Mouse (Mus musculus) forebrain, postnatal 0 days (tissue): ENCODE data around the gene Paqr6. TPM values are rescaled to one million over a fixed set of nuclear protein-coding genes. Genes with fewer than 3 reads are reported as not detected.
"Not testable (repeated sequence)": the region's sequence is repeated elsewhere in the genome, so short reads cannot be mapped to it uniquely, and the experiment has no call there.

Experiments
- ATAC-seq: fragments of 200-750 bp; cut with Nextera tagmentation; 2 replicates; pipeline ENCODE4 v1.8.0; 2017; ENCODE audit warnings: mild to moderate bottlenecking, moderate library complexity
- DNase-seq: peaks from one replicate; pipeline ENCODE4 v3.0.0-alpha.2; 2015
- H3K27ac ChIP-seq: fragments of 300-500 bp; sonication (generic); 2 replicates; pipeline ENCODE4 v1.5.1; 2014; ENCODE audit warnings: low read depth, mild to moderate bottlenecking, antibody characterized with exemption, low read length, moderate library complexity, mixed read lengths
- H3K27me3 ChIP-seq: fragments of 300-500 bp; sonication (generic); 2 replicates; pipeline ENCODE4 v1.6.1; 2014; ENCODE audit warnings: mild to moderate bottlenecking, low read length, mixed read lengths; ENCODE audit not compliant: insufficient read depth
- H3K36me3 ChIP-seq: fragments of 300-500 bp; sonication (generic); 2 replicates; pipeline ENCODE4 v1.6.1; 2014; ENCODE audit warnings: mild to moderate bottlenecking, moderate library complexity; ENCODE audit not compliant: insufficient read depth
- H3K4me1 ChIP-seq: fragments of 300-500 bp; sonication (generic); 2 replicates; pipeline ENCODE4 v1.6.1; 2014; ENCODE audit warnings: antibody characterized with exemption; ENCODE audit not compliant: insufficient read depth
- H3K4me2 ChIP-seq: fragments of 300-500 bp; sonication (generic); 2 replicates; pipeline ENCODE4 v1.6.1; 2014; ENCODE audit warnings: low read depth, mild to moderate bottlenecking, moderate library complexity
- H3K4me3 ChIP-seq: fragments of 300-500 bp; sonication (generic); 2 replicates; pipeline ENCODE4 v1.5.1; 2014; ENCODE audit warnings: low read depth, low read length, mixed read lengths
- H3K9ac ChIP-seq: fragments of 300-500 bp; sonication (generic); 2 replicates; pipeline ENCODE4 v1.6.1; 2014; ENCODE audit warnings: mild to moderate bottlenecking
- H3K9me3 ChIP-seq: fragments of 300-500 bp; sonication (generic); 2 replicates; pipeline ENCODE4 v1.6.1; 2016; ENCODE audit warnings: low read length
- CTCF ChIP-seq: sonication (generic); IDR thresholded peaks from 2 replicates; pipeline ENCODE4 v1.5.1; 2016; ENCODE audit warnings: antibody characterized with exemption, control low read depth, low read depth
- WGBS: fragments of 180-500 bp; shearing (Covaris S2); extraction: QIAGEN DNeasy Blood & Tissue Kit; methylation state at CpG from one replicate; pipeline ENCODE4 v1.1.7; 2014; 5-methylcytosine and 5-hydroxymethylcytosine counted together
- polyA plus RNA-seq: library from polyadenylated mRNA; unstranded; fragments of >200 nt; fragmentation: Nextera tagmentation; extraction: Ambion mirVana; gene quantifications from 2 replicates; pipeline ENCODE4 v1.2.1, GENCODE M21; 2015
- total RNA-seq: library from RNA; depleted of rRNA; stranded (reverse); fragments of >200 nt; gene quantifications from 2 replicates; pipeline ENCODE4 v1.2.3, GENCODE M21; 2014

The Paqr6 gene
- total and polyA plus RNA-seq, 2 experiments from 2014 or later, result 3.0 to 3.3 TPM

DNA sequence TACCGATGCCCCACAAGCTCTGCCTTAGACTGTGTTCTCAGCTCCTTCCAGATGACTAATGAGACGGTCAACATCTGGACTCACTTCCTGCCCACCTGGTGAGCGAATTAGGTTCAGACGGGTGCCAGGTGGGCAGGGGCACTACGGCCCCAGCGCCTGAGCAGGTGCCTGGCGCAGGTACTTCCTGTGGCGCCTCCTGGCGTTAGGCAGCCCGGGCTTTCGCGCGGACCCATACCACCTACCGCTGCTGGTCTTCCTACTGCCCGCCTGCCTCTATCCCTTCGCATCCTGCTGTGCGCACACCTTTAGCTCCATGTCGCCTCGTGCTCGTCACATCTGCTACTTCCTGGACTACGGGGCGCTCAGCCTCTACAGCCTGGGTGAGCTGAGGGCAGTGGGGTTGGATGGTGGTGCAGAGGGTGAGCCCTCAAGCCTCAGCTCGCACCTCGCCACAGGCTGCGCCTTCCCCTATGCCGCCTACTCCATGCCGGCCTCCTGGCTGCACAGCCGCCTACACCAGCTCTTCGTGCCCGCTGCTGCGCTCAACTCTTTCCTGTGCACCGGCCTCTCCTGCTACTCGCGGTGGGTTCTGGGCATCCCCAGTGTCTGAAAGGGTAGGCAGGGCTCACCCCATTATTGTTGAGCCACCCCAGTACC is 1.4 kb downstream of the Paqr6 start:
- Histone ChIP-seq H3K27ac (no peak overlapping the region), H3K9me3 (no peaks in the 10 kb centered on the region), H3K4me3 (no peak overlapping the region), H3K4me1 (no peaks in the 10 kb centered on the region), H3K36me3 (peaks cover 18% of the 10 kb centered on the region), H3K9ac (no peak overlapping the region), H3K27me3 (no peaks in the 10 kb centered on the region), H3K4me2 (no peak overlapping the region)
- no peak for ATAC-seq
- TF ChIP-seq CTCF, result no peak
- WGBS, result 45% methylated on average over 34 of the region's 34 CpGs
- no peak for DNase-seq

DNA sequence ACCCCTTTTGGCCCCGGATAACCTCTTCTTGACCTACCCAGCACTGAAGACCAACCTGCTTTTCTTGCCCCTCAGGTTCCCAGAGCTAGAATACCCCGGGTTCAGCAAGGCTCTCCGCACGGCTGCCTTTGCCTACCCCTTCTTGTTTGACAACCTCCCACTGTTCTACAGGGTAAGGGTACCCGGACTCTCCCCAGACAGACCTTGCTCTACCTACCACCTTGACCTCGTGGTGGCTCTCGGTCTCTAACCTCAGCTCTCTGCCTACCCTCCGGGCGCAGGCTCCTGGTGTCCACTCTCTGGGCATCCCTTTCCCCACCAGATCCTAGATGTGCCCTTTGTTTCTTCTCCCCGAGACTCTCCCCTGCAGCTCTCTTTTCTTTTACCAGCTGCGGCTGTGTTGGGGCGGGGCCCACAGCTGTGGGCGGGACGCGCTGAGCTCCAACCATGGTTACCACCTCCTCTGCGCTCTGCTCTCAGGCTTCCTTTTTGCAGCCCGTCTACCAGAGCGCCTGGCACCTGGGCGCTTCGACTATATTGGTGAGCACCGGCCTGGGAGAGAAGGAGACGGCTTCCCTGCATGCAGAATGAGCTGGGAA is 2.5 kb downstream of the Paqr6 start:
- Histone ChIP-seq H3K4me2 (peak overlapping the region; percentile 30), H3K9ac (peak overlapping the region; percentile 35), H3K4me3 (0 out of 2 replicates have a peak overlapping the region, but pooled peaks have one; percentile 9)
- ATAC-seq (peak; percentile 94), DNase-seq (peak; percentile 56)
- not testable (repeated sequence) for H3K27me3 ChIP-seq, H3K36me3 ChIP-seq, H3K4me1 ChIP-seq, H3K9me3 ChIP-seq, H3K27ac ChIP-seq
- 1% methylated on average over 17 of the region's 22 CpGs for WGBS

DNA sequence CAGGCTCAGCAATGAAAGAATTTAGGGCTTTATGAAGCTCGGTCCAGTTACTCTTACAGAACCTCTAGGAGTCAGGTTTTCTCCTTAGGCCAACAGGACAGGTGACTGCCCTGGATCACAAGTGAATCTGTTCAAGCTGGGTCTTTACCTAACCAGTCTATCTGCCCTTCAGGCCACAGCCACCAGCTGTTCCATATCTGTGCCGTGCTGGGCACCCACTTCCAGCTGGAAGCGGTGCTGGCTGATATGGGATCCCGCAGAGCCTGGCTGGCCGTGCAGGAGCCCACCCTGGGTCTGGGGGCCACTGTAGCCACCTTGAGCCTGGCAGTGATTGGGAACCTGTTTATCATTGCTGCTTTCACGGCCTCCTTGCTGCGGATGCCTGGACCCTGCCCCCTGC is 3.1 kb downstream of the Paqr6 start:
- not testable (repeated sequence) for H3K27ac ChIP-seq, H3K4me3 ChIP-seq, H3K4me1 ChIP-seq, H3K36me3 ChIP-seq, H3K27me3 ChIP-seq, H3K9ac ChIP-seq, DNase-seq, H3K9me3 ChIP-seq, ATAC-seq
- 52% methylated on average over 3 of the region's 7 CpGs for WGBS
- 0 out of 2 replicates have a peak overlapping the region, but pooled peaks have one; percentile 30 for H3K4me2 ChIP-seq

DNA sequence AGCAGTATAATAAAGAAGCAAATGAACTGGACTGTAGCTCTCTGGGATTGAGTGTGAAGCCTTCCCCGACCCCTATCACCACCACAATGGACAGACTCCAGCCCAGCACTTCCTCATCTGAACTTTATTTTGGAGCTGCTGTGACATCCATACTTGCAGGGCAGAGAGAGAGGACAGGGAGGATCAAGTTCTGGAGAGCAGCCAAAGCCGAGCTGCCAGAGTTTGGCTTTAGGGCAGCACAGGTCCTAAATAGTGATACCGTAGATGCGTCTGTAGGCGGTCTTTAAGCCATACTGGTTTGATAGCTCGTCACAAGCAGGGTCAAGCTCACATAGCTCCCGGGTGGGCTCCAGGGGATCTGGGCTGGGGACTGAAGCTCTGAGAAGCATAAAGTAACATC is 4.1 kb downstream of the Paqr6 start:
- not testable (repeated sequence) for H3K4me2 ChIP-seq, H3K4me3 ChIP-seq, ATAC-seq, H3K36me3 ChIP-seq, H3K4me1 ChIP-seq, H3K9me3 ChIP-seq, H3K27ac ChIP-seq, H3K9ac ChIP-seq, DNase-seq, H3K27me3 ChIP-seq
- 90% methylated on average over 7 of the region's 7 CpGs for WGBS

DNA sequence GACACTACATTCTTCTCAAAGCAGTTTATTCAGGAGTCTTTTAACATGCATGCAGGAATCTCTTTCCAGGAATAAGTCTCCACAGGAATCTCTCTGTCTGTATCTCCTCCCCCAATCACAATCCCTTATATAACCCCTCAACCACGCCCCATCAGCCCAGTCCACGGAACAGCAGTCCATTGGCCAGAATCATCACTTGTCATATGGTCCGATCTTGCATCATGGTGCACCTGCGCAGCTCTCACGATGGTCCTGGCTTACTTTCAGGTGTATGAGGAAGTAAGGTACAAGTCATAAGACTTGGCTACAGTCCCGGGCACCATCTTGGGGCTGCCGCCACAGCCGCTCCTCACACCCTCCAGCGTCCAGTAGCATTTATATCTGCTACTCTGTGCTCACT is 8.3 kb downstream of the Paqr6 start, which contains the start of gene Bglap3:
TSS of gene Bglap3 (minus strand) at position 101 of the 400 bp plus-strand sequence.
- H3K9ac ChIP-seq, H3K4me3 ChIP-seq, H3K36me3 ChIP-seq, H3K27ac ChIP-seq, DNase-seq, H3K4me1 ChIP-seq, ATAC-seq, H3K27me3 ChIP-seq, H3K9me3 ChIP-seq, H3K4me2 ChIP-seq: not testable (repeated sequence)
- WGBS, result 95% methylated on average over 9 of the region's 9 CpGs

DNA sequence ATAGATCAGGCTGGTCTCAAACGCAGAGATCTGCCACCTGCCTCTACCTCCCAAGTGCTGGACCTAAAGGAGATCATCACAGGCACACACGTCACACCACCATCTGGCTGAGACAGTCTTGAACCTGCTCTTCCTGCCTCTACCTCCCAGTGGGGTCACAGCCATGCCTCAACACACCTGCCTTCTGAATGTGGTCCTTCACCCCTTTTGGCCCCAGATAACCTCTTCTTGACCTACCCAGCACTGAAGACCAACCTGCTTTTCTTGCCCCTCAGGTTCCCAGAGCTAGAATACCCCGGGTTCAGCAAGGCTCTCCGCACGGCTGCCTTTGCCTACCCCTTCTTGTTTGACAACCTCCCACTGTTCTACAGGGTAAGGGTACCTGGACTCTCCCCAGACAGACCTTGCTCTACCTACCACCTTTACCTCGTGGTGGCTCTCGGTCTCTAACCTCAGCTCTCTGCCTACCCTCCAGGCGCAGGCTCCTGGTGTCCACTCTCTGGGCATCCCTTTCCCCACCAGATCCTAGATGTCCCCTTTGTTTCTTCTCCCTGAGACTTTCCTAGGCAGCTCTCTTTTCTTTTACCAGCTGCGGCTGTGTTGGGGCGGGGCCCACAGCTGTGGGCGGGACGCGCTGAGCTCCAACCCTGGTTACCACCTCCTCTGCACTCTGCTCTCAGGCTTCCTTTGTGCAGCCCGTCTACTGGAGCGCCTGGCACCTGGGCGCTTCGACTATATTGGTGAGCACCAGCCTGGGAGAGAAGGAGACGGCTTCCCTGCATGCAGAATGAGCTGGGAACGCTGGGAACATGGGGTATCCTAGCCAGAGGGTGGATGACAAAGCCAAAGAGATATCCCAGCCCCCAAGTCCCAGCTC is 11.6 kb downstream of the Paqr6 start:
- not testable (repeated sequence) for H3K4me3 ChIP-seq, H3K9ac ChIP-seq
- peak; percentile 66 for DNase-seq

DNA sequence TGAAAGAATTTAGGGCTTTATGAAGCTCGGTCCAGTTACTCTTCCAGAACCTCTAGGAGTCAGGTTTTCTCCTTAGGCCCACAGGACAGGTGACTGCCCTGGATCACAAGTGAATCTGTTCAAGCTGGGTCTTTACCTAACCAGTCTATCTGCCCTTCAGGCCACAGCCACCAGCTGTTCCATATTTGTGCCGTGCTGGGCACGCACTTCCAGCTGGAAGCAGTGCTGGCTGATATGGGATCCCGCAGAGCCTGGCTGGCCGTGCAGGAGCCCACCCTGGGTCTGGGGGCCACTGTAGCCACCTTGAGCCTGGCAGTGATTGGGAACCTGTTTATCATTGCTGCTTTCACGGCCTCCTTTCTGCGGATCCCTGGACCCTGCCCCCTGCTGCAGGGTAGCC is 12.3 kb downstream of the Paqr6 start:
- H3K4me3 ChIP-seq, H3K9me3 ChIP-seq, H3K9ac ChIP-seq, H3K36me3 ChIP-seq, DNase-seq, H3K4me1 ChIP-seq, H3K27me3 ChIP-seq: not testable (repeated sequence)
- Histone ChIP-seq H3K4me2 (0 out of 2 replicates have a peak overlapping the region, but pooled peaks have one; percentile 19), H3K27ac (peak overlapping the region; percentile 72; the same call in 1 of the 2 replicates)
- peak; percentile 28 for ATAC-seq
- 24% methylated on average over 5 of the region's 7 CpGs for WGBS

More for the DNA sequence above, 11.6 kb downstream of the Paqr6 start:
- 14% methylated on average over 18 of the region's 19 CpGs for whole genome bisulfite sequencing
- H3K27me3 ChIP-seq, H3K36me3 ChIP-seq, H3K9me3 ChIP-seq, H3K4me1 ChIP-seq: not testable (repeated sequence)
- peak; percentile 98 for ATAC-seq
- Histone ChIP-seq H3K27ac (peak overlapping the region; percentile 72), H3K4me2 (0 out of 2 replicates have a peak overlapping the region, but pooled peaks have one; percentile 19)

DNA sequence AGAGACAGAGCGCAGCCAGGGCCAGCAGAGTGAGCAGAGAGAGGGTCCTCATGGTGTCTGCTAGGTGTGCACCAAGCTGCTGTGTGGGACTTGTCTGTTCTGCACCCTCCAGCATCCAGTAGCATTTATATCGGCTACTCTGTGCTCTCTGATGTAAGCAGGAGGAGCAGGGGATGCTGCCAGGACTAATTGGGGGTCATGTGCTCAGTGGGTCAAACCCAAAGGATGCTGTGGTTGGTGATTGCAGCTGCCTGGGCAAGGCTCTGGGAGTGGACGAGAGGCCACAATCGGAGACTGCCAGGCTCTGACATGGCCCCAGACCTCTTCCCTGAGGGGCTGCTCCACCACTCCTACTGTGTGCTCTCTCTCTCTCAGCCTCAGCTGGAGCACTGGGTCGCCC is 14.2 kb downstream of the Paqr6 start, which contains the start of gene Bglap2:
TSS of gene Bglap2 (minus strand) at position 101 of the 400 bp plus-strand sequence.
- H3K4me2 ChIP-seq, H3K9me3 ChIP-seq, H3K27me3 ChIP-seq, H3K27ac ChIP-seq, H3K9ac ChIP-seq, ATAC-seq, H3K36me3 ChIP-seq, DNase-seq, H3K4me3 ChIP-seq, H3K4me1 ChIP-seq: not testable (repeated sequence)
- 76% methylated on average over 5 of the region's 5 CpGs for WGBS

DNA sequence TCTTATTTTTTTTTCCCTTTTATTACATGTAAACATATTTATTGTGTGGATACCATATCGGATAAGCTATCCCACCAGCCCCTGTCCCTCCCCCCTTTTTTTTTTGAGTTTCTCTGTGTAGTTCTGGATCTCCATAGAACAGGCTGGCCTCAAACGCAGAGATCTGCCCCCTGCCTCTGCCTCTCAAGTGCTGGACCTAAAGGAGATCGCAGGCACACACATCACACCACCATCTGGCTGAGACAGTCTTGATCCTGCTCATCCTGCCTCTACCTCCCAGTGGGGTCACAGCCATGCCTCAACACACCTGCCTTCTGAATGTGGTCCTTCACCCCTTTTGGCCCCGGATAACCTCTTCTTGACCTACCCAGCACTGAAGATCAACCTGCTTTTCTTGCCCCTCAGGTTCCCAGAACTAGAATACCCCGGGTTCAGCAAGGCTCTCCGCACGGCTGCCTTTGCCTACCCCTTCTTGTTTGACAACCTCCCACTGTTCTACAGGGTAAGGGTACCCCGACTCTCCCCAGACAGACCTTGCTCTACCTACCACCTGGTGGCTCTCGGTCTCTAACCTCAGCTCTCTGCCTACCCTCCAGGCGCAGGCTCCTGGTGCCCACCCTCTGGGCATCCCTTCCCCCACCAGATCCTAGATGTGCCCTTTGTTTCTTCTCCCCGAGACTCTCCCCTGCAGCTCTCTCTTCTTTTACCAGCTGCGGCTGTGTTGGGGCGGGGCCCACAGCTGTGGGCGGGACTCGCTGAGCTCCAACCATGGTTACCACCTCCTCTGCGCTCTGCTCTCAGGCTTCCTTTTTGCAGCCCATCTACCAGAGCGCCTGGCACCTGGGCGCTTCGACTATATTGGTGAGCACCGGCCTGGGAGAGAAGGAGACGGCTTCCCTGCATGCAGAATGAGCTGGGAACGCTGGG is 17.3 kb downstream of the Paqr6 start:
- not testable (repeated sequence) for H3K27me3 ChIP-seq, H3K36me3 ChIP-seq, H3K4me1 ChIP-seq, H3K9me3 ChIP-seq
- DNase-seq (peak; percentile 78), ATAC-seq (peak; percentile 97)
- Histone ChIP-seq H3K4me3 (peak overlapping the region; percentile 17; the same call in 1 of the 2 replicates), H3K27ac (peak overlapping the region; percentile 54; the same call in 1 of the 2 replicates), H3K4me2 (peak overlapping the region; percentile 43), H3K9ac (peak overlapping the region; percentile 22; the same call in 1 of the 2 replicates)
- WGBS, result 10% methylated on average over 17 of the region's 22 CpGs
